Mouse (Mus musculus): ENCODE data around the gene Ndufb7. TPM values are rescaled to one million over a fixed set of nuclear protein-coding genes. Genes with fewer than 3 reads are reported as not detected.
A peak's percentile ranks its signal among the peaks of the same experiment; 100 is the strongest.
"Not testable (repeated sequence)": the region's sequence is repeated elsewhere in the genome, so short reads cannot be mapped to it uniquely, and the experiment has no call there.

Gene Ndufb7
- total RNA-seq, 2 experiments from 2014 or later: 140 to 145 TPM

- intact Hi-C loops (cut with DNase I): loop anchor here (1.0 kb wide), 1 partner anchor 14 kb away; the partner anchor contains the start of gene Dnajb1
- DNase-seq (ENCODE audit: low spot score in 2 of 2): peak; percentile 97 to 99
Measured at GRCm38 (mm10) chr8:83594167-83595049, 27.9 kb downstream of the Ndufb7 start.

- DNase-seq (ENCODE audit: low spot score in 2 of 2); intact Hi-C loops (cut with DNase I): not testable (repeated sequence)
Measured at GRCm38 (mm10) chr8:83595050-83595345, 28.5 kb downstream of the Ndufb7 start.

GRCm38 (mm10) chr8:83596369-83596768 is 29.9 kb downstream of the Ndufb7 start:
- DNase-seq (ENCODE audit: low spot score in 2 of 2): no peak
- intact Hi-C loops (cut with DNase I): no loop called here

GRCm38 (mm10) chr8:83598146-83598545 is 31.7 kb downstream of the Ndufb7 start:
- no peak for DNase-seq (ENCODE audit: low spot score in 2 of 2)
- intact Hi-C loops (cut with DNase I): no loop called here

GRCm38 (mm10) chr8:83599814-83600213 is 33.3 kb downstream of the Ndufb7 start:
- intact Hi-C loops (cut with DNase I): no loop called here
- DNase-seq (ENCODE audit: low spot score in 2 of 2): no peak

GRCm38 (mm10) chr8:83602650-83603029 is 36.2 kb downstream of the Ndufb7 start:
- intact Hi-C loops (cut with DNase I): no loop called here
- no peak for DNase-seq (ENCODE audit: low spot score in 2 of 2)

GRCm38 (mm10) chr8:83607661-83608397 is 41.4 kb downstream of the Ndufb7 start, which contains the start of the genes Tecr and Dnajb1:
Gene Tecr, minus strand, starts transcription at chr8:83607971.
Gene Dnajb1, plus strand, starts transcription at chr8:83608193.
- intact Hi-C loops (cut with DNase I): loop anchor here (1.0 kb wide), 2 partner anchors 14 to 44 kb away; partner anchors contain the start of gene Gipc1
- DNase-seq (ENCODE audit: low spot score in 2 of 2): peak; percentile 100

- intact Hi-C loops (cut with DNase I): loop anchor here (1.0 kb wide), 2 partner anchors 14 to 44 kb away; partner anchors contain the start of gene Gipc1
- peak; percentile 84 to 86 for DNase-seq (ENCODE audit: low spot score in 2 of 2)
Measured at GRCm38 (mm10) chr8:83608398-83608829, 41.9 kb downstream of the Ndufb7 start.

- DNase-seq (ENCODE audit: low spot score in 2 of 2): peak in 1 of 2 experiments; percentile 45
- intact Hi-C loops (cut with DNase I): no loop called here
Measured at GRCm38 (mm10) chr8:83609086-83609485, 42.6 kb downstream of the Ndufb7 start.

- no peak for DNase-seq (ENCODE audit: low spot score in 2 of 2)
- intact Hi-C loops (cut with DNase I): no loop called here
Measured at GRCm38 (mm10) chr8:83609547-83610180, 43.2 kb downstream of the Ndufb7 start.

- intact Hi-C loops (cut with DNase I): no loop called here
- no peak for DNase-seq (ENCODE audit: low spot score in 2 of 2)
Measured at GRCm38 (mm10) chr8:83611921-83612320, 45.5 kb downstream of the Ndufb7 start.

- intact Hi-C loops (cut with DNase I): no loop called here
- DNase-seq (ENCODE audit: low spot score in 2 of 2): no peak
Measured at GRCm38 (mm10) chr8:83613695-83614094, 47.2 kb downstream of the Ndufb7 start.

GRCm38 (mm10) chr8:83616625-83617024 is 50.2 kb downstream of the Ndufb7 start:
- DNase-seq (ENCODE audit: low spot score in 2 of 2): no peak
- intact Hi-C loops (cut with DNase I): no loop called here

GRCm38 (mm10) chr8:83617111-83617510 is 50.6 kb downstream of the Ndufb7 start:
- peak in 1 of 2 experiments; percentile 83 for DNase-seq (ENCODE audit: low spot score in 2 of 2)
- intact Hi-C loops (cut with DNase I): no loop called here

- no peak for DNase-seq (ENCODE audit: low spot score in 2 of 2)
- intact Hi-C loops (cut with DNase I): no loop called here
Measured at GRCm38 (mm10) chr8:83618566-83618965, 52.1 kb downstream of the Ndufb7 start.

- no peak for DNase-seq (ENCODE audit: low spot score in 2 of 2)
- intact Hi-C loops (cut with DNase I): no loop called here
Measured at GRCm38 (mm10) chr8:83619568-83620285, 53.3 kb downstream of the Ndufb7 start.

All from left cerebral cortex, postnatal 25 days (tissue).